Mouse (Mus musculus): ENCODE measurements around the gene 4933430I17Rik.
A peak's percentile ranks its signal among the peaks of the same experiment; 100 is the strongest.
"Not testable (repeated sequence)": the region's sequence is repeated elsewhere in the genome, so short reads cannot be mapped to it uniquely, and the experiment has no call there.

- TF ChIP-seq BHLHE40 (IDR thresholded peaks at IDR 0.05; ENCODE audit: low read depth, low read length); CHD2 (IDR thresholded peaks at IDR 0.05; ENCODE audit: low read length); PAX5 (IDR thresholded peaks at IDR 0.05; ENCODE audit: low read length); POLR2A (IDR thresholded peaks at IDR 0.05; ENCODE audit: low read depth, low read length); E2F4 (IDR thresholded peaks at IDR 0.05; ENCODE audit: insufficient replicate concordance, low read depth, low read length); MEF2A (IDR thresholded peaks at IDR 0.05; ENCODE audit: borderline replicate concordance, low read depth, low read length); ZNF384 (IDR thresholded peaks at IDR 0.05; ENCODE audit: low read depth, low read length); ELF1 (IDR thresholded peaks at IDR 0.05; ENCODE audit: low read depth, low read length); POLR2AphosphoS2 (IDR thresholded peaks at IDR 0.05; ENCODE audit: low read depth, low read length); JUN (IDR thresholded peaks at IDR 0.05; ENCODE audit: insufficient read depth, low read depth, low read length); MXI1 (IDR thresholded peaks at IDR 0.05; ENCODE audit: low read depth, low read length); EP300 (IDR thresholded peaks at IDR 0.05; ENCODE audit: low read length); JUND (conservative IDR thresholded peaks at IDR 0.05; ENCODE audit: low read depth, low read length): not testable (repeated sequence)
- peak in 1 of 2 experiments; percentile 40; a peak in 2 of 4 replicates for TF ChIP-seq CTCF (conservative IDR thresholded peaks at IDR 0.05 in 1 of 2, IDR thresholded peaks at IDR 0.05 in 1 of 2; ENCODE audit: low read depth in 2 of 2, low read length in 2 of 2)
Observed at GRCm38 (mm10) chr4:62479593-62479936, 45.6 kb upstream of the 4933430I17Rik start.
